Mouse (Mus musculus): ENCODE measurements around the gene Timeless.

GRCm38 (mm10) chr10:128212148-128212547 lies 19.7 kb upstream of the Timeless start:
- TF ChIP-seq GATA1 (IDR thresholded peaks at IDR 0.05; ENCODE audit: low read length) = no peak
- no peak for TF ChIP-seq TAL1 (IDR thresholded peaks at IDR 0.05; ENCODE audit: low read length)
